Mouse (Mus musculus): ENCODE measurements at regions not wholly inside any gene's neighbourhood (a gene's known extent, or its start where the extent isn't known, plus 50 kb on each side); places are given as distances from the start of the nearest gene placed in this dataset.

- DNase-seq (ENCODE audit: low spot score in 2 of 2): no peak
These were observed 52.3 kb upstream of the Ldah start for GRCm38 (mm10) chr12:8155566-8155965.
